Mouse (Mus musculus): ENCODE results near the gene Asb7.

The Asb7 gene

DNA sequence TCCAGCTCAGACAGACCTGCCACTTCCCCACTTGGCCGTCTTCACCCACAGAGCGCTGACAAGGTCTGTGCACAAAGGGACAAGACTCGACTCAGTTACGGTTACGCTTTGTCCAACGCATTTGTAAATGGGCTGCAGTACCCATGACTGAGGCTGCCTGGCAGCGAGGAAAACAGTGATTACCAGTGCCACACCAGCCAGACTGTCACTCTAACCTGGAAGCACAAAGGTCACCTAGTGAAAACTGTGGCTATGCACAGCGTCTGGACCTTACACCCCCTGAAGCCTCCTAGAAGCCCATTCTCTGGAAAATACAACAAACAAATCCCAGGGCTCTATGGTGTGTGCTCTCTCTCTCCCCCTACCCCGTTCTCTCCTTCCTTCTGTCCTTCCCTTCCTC is 33.9 kb downstream of the Asb7 start:
- DNase-seq (ENCODE audit: extremely low spot score, low spot score), result no peak

DNA sequence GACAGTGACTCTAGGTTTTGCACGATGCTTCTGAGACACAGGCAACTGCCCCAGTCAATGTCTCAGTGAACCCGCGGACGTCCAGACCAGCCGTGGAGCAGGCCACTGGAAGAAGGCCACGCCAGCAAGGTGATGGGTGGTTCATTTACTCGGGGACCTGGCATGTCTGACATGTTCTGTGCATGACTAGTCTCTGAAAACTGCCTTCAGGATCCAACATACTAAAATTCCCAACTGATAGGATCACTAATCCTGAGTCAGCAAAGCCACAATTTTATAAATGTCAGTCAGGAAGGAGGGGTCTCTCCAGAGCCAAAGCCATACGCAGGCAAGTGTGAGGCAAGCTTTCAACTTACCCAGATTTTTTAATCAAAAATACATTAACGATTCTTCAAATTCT is 35.8 kb downstream of the Asb7 start:
- no peak for DNase-seq (ENCODE audit: extremely low spot score, low spot score)

DNA sequence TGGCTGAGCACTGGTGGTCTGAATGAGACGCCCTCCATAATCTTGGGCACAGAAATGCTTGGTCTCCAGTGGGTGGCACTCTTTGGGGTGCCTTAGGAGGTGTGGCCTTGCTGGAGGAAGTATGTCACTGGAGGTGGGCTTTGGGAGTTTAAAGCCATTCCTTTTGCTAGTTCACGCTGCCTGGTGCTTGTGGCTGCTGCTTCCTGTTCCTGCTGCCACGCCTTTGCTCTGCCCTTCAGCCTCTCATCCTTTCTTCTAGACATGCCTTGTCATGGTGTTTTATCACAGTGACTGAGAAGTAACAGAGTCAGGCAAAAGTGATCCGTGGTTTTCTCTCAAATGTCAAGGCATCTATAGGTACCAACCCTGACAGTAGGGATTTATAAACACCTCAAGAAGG is 37.2 kb downstream of the Asb7 start:
- DNase-seq (ENCODE audit: extremely low spot score, low spot score), result no peak

- no peak for DNase-seq (ENCODE audit: extremely low spot score, low spot score)
Observed at GRCm38 (mm10) chr7:66650883-66651282, 38.5 kb downstream of the Asb7 start.

- DNase-seq (ENCODE audit: extremely low spot score, low spot score), result no peak
Observed at GRCm38 (mm10) chr7:66649181-66649580, 40.2 kb downstream of the Asb7 start.

DNA sequence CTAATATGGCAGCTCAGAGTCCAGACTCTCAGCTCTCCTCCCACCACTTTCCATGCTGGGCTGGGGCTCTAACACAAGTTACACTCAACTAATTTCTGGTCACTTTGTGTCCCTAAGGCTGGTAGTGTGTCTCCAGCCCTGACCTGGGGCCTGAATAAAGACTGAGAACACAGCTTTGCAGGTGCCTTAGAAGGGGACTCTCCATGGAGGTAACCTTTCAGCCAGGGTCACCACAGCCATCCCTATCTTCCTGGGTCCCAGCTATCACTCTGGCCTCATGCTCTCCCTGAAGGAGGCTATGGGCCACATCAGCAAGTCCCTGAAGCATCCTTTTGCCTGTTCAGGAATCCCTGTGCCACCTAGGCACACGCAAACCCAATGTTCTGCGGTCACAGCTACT is 43.7 kb downstream of the Asb7 start:
- no peak for DNase-seq (ENCODE audit: extremely low spot score, low spot score)

DNA sequence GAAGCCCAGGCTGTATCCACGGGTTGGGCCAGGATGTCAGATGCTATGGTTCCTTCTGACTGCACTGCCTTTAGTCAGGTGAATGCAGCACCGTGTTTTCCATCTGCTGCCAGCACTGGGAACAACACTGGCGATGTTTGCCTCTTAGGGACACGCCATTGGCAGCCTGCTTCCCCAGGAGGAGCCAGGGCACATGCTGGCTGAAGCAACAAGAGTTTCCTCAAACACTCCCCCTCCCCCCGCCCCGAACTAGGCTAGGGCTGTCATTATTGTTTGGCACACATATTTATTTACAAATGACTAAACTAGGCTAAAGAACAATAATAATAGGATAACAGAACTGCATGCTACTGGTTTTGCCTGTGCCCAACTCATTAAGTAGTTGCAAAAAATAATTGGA is 56.0 kb downstream of the Asb7 start:
- DNase-seq (ENCODE audit: extremely low spot score, low spot score), result no peak

GRCm38 (mm10) chr7:66630154-66630800 is 59.1 kb downstream of the Asb7 start:
- no peak for DNase-seq (ENCODE audit: extremely low spot score, low spot score)

DNA sequence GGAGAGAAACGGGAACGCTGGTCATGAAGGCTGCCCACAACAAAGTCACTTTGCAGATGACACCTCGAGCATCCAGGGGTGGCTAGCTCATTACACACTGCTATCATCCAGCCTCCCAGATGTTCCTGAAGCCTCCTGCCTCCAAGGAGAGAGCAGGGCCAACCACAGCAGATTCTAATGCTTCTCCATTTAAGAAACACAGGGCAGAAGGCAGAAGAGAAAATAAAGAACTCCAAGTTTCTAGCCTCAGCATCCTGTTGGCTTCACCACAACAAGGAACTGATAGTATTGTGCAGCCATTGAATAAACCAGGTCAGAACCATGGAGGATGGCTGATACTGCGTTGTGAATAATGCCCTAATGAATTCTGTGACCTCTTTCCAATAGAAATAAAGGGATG is 60.0 kb downstream of the Asb7 start:
- DNase-seq (ENCODE audit: extremely low spot score, low spot score), result no peak

GRCm38 (mm10) chr7:66623436-66623835 is 66.0 kb downstream of the Asb7 start:
- DNase-seq (ENCODE audit: extremely low spot score, low spot score), result peak; percentile 32

DNA sequence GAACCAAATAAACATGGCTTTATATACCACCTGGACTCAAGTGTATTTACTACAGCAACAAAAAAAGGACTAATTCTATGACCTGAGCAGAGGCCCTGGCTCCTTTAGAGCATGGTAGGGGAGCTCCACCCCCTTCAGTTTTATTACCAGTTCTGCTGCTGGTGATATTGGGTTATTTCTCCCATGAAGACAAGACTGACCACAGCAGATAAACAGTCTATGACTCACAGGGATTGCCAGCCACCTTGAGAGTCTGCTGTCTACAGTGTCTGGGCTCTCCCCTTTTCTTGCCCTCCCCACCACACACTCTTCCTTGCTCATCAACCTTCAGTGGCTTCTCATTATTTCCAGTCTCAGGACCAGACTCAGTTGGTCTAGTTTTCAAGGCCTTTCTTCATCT is 87.5 kb downstream of the Asb7 start:
- no peak for DNase-seq (ENCODE audit: extremely low spot score, low spot score)

DNA sequence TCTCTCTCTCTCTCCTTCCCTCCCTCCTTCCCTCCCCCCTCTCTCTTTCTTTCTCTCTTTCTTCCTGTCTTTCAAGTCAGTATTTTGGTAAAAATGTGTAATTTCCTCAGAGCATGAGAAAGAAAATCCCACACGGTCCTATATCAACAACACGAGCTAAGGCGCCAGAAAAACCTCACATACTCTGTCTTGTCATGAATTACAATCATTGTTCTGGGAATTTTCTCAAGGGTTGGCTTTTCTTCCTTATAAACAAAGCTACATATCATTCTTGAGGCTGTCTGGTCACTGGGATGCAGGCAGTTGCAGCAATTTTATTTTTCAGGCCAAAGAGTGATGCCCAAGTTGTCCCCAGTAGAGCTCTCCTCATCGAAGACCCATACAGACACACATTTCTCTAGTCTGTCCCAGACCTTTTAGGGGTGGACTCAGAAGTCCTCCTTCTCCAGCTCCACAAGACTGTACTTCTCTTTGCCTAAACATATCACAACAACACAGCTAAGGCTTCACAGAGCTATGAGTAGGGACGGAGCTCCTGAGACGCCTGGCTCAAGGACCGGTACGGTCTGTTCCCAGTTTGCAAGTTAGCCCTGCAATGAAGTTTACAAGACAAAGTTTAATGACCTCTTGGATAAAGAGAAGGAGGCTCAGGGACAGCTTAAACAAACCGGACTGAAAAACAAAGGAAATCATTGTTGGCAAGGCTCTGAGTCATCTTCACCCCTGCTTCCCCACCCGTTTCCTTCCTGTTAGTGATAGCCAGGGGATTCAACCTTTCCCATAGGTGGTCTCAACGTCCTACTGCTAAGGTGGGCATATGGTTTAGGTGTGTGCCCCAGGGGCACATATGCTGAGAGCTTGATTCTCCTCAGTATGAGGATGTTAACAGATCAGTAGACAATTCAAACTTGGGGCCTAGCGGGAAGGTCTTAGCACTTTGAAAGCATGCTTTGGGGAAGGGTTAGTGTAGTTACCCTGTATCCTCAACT is 88.5 kb downstream of the Asb7 start:
- no peak for DNase-seq (ENCODE audit: extremely low spot score, low spot score)

DNA sequence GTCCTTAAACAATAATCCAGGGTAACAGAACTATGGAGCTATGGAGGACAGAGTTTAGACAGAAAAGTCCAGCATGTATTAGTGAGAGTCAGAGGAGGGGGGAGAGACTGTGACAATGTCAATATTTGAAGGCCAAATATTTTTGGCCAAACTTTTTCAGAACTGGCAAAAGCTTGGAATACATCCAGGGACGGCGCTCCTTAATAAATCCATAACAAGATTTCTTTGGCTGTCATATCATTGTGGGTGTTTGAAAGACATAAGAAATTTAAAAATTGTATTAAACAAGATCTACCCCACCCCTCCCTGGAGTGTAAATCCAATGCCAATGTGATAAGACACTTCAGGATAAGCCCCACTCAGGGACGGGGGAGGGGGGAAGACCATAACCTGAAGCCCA is 89.3 kb downstream of the Asb7 start:
- no peak for DNase-seq (ENCODE audit: extremely low spot score, low spot score)

- no peak for DNase-seq (ENCODE audit: extremely low spot score, low spot score)
Observed at GRCm38 (mm10) chr7:66597900-66598299, 91.5 kb downstream of the Asb7 start.
